Mouse (Mus musculus) midbrain, postnatal 0 days (tissue): Measurements from ENCODE around the gene Mrps34. TPM values are rescaled to one million over a fixed set of nuclear protein-coding genes. Genes with fewer than 3 reads are reported as not detected.

Experiments
- ATAC-seq: fragments of 200-750 bp; cut with Nextera tagmentation; 2 replicates; pipeline ENCODE4 v1.8.0; 2017; ENCODE audit warnings: moderate number of reproducible peaks, mild to moderate bottlenecking, moderate TSS enrichment, moderate library complexity; ENCODE audit not compliant: low FRiP score
- DNase-seq: peaks from one replicate; pipeline ENCODE4 v3.0.0-alpha.2; 2015; ENCODE audit warnings: low spot score
- H3K27ac ChIP-seq: fragments of 300-500 bp; sonication (generic); 2 replicates; pipeline ENCODE4 v1.5.1; 2014; ENCODE audit warnings: low read depth, mild to moderate bottlenecking, low read length, mixed read lengths
- H3K27me3 ChIP-seq: fragments of 300-500 bp; sonication (generic); 2 replicates; pipeline ENCODE4 v1.6.1; 2014; ENCODE audit warnings: low read length, control low read depth, mixed read lengths; ENCODE audit not compliant: insufficient read depth
- H3K36me3 ChIP-seq: fragments of 300-500 bp; sonication (generic); 2 replicates; pipeline ENCODE4 v1.6.1; 2014; ENCODE audit warnings: low read length, control low read depth, mixed read lengths; ENCODE audit not compliant: insufficient read depth
- H3K4me1 ChIP-seq: fragments of 300-500 bp; sonication (generic); 2 replicates; pipeline ENCODE4 v1.6.1; 2014; ENCODE audit warnings: mild to moderate bottlenecking, control low read depth, antibody characterized with exemption, low read length, mixed read lengths; ENCODE audit not compliant: insufficient read depth
- H3K4me2 ChIP-seq: fragments of 300-500 bp; sonication (generic); 2 replicates; pipeline ENCODE4 v1.6.1; 2014; ENCODE audit warnings: low read depth, mild to moderate bottlenecking, low read length, mixed read lengths; ENCODE audit not compliant: poor library complexity, severe bottlenecking
- H3K4me3 ChIP-seq: fragments of 300-500 bp; sonication (generic); 2 replicates; pipeline ENCODE4 v1.5.1; 2014; ENCODE audit warnings: low read depth, mild to moderate bottlenecking, low read length, moderate library complexity
- H3K9ac ChIP-seq: fragments of 300-500 bp; sonication (generic); replicated peaks from 2 replicates; pipeline ENCODE4 v1.6.1; 2014; ENCODE audit warnings: mild to moderate bottlenecking, low read length, moderate library complexity, mixed read lengths; ENCODE audit not compliant: poor library complexity, severe bottlenecking
- H3K9me3 ChIP-seq: fragments of 300-500 bp; sonication (generic); 2 replicates; pipeline ENCODE4 v1.6.1; 2016; ENCODE audit warnings: low read length, control low read depth
- CTCF ChIP-seq: IDR thresholded peaks from 2 replicates; pipeline ENCODE4 v1.5.1; 2016; ENCODE audit warnings: antibody characterized with exemption, mild to moderate bottlenecking
- WGBS: fragments of 180-500 bp; shearing (Covaris S2); extraction: QIAGEN DNeasy Blood & Tissue Kit; methylation state at CpG from one replicate; pipeline ENCODE4 v1.1.7; 2014; 5-methylcytosine and 5-hydroxymethylcytosine counted together
- polyA plus RNA-seq: library from polyadenylated mRNA; unstranded; fragments of >200 nt; fragmentation: Nextera tagmentation; extraction: Ambion mirVana; gene quantifications from 2 replicates; pipeline ENCODE4 v1.2.1, GENCODE M21; 2015
- total RNA-seq: library from RNA; depleted of rRNA; stranded (reverse); fragments of >200 nt; gene quantifications from 2 replicates; pipeline ENCODE4 v1.2.3, GENCODE M21; 2014

Gene Mrps34
- total and polyA plus RNA-seq, 2 experiments from 2014 or later: 43.8 to 128 TPM

DNA sequence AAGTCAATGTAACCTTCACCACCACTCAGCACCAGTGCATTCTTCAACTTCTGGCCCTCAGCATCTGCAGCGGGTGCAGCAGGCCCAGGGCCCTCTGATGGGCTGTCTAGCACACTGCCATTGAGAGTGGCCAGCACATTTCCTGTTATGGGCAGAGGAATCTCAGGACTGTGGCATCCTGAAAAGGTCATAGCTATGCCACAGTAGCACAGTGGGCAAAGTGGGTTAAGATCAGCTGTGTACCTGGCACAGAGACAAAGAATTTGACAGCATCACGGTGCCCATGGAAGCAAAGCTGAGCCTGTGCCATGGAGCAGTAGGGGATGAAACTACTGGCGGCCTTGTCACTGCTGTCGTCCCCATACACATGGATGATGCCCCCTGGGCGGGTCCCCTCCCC lies 4.2 kb downstream of the Mrps34 start:
- Histone ChIP-seq H3K9me3 (no peaks in the 10 kb centered on the region), H3K9ac (no peak overlapping the region), H3K36me3 (peaks cover 60% of the 10 kb centered on the region), H3K4me2 (no peak overlapping the region), H3K27me3 (no peaks in the 10 kb centered on the region), H3K4me3 (no peak overlapping the region), H3K4me1 (peaks cover 14% of the 10 kb centered on the region), H3K27ac (no peak overlapping the region)
- TF ChIP-seq CTCF: no peak
- ATAC-seq: no peak
- no peak for DNase-seq
- 79% methylated on average over 5 of the region's 5 CpGs for WGBS

GRCm38 (mm10) chr17:24900014-24900413 lies 5.1 kb downstream of the Mrps34 start:
- no peak overlapping the region for H3K4me2 ChIP-seq
- no peaks in the 10 kb centered on the region for H3K9me3 ChIP-seq
- H3K36me3 ChIP-seq: peaks cover 68% of the 10 kb centered on the region
- H3K27ac ChIP-seq: no peak overlapping the region
- 94% methylated on average over 6 of the region's 6 CpGs for WGBS
- no peak overlapping the region for H3K4me3 ChIP-seq
- no peak for TF ChIP-seq CTCF
- H3K27me3 ChIP-seq: no peaks in the 10 kb centered on the region
- no peak for ATAC-seq
- no peak for DNase-seq
- no peak overlapping the region for H3K9ac ChIP-seq
- H3K4me1 ChIP-seq: peaks cover 14% of the 10 kb centered on the region

DNA sequence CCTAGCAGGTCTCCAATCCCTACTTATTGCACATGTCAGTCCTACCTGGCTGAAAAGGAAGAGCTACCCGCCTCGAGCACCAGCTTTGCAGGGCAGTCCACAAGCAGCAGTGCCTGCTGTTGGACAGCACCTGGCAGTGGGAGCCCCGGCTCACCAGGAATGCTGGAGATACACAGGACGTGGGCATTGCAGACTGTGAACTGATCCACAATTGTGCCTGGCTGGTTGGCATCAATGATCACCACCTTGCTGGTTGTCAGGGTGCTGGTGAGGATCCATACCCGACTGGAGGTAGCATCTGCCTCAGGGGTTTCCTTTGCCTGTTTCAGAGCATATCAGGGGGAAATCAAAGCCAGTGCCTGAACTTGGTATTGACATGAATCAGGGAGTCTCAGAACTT lies 7.2 kb downstream of the Mrps34 start:
- H3K4me3 ChIP-seq: no peak overlapping the region
- ATAC-seq (no peak), DNase-seq (no peak)
- TF ChIP-seq CTCF: no peak
- no peak overlapping the region for H3K4me2 ChIP-seq
- no peaks in the 10 kb centered on the region for H3K27me3 ChIP-seq
- peaks cover 7% of the 10 kb centered on the region for H3K4me1 ChIP-seq
- H3K27ac ChIP-seq: no peak overlapping the region
- H3K36me3 ChIP-seq: peaks cover 89% of the 10 kb centered on the region
- WGBS: 94% methylated on average over 5 of the region's 5 CpGs
- H3K9ac ChIP-seq: no peak overlapping the region
- H3K9me3 ChIP-seq: no peaks in the 10 kb centered on the region

GRCm38 (mm10) chr17:24902671-24903474 lies 8.0 kb downstream of the Mrps34 start:
- WGBS: 68% methylated on average over 9 of the region's 9 CpGs
- no peak for ATAC-seq
- H3K9me3 ChIP-seq: no peaks in the 10 kb centered on the region

GRCm38 (mm10) chr17:24903767-24904166 lies 8.9 kb downstream of the Mrps34 start:
- Histone ChIP-seq H3K27me3 (no peaks in the 10 kb centered on the region), H3K9me3 (no peaks in the 10 kb centered on the region), H3K4me2 (no peak overlapping the region), H3K4me3 (no peak overlapping the region), H3K36me3 (peaks cover 99% of the 10 kb centered on the region), H3K27ac (no peak overlapping the region), H3K4me1 (no peaks in the 10 kb centered on the region), H3K9ac (no peak overlapping the region)
- WGBS: 90% methylated on average over 9 of the region's 9 CpGs
- ATAC-seq: no peak
- no peak for DNase-seq
- no peak for TF ChIP-seq CTCF

More at GRCm38 (mm10) chr17:24902671-24903474, 8.0 kb downstream of the Mrps34 start:
- Histone ChIP-seq H3K9ac (no peak overlapping the region), H3K4me1 (no peaks in the 10 kb centered on the region), H3K4me3 (no peak overlapping the region), H3K27me3 (no peaks in the 10 kb centered on the region), H3K27ac (no peak overlapping the region), H3K36me3 (peaks cover 97% of the 10 kb centered on the region), H3K4me2 (no peak overlapping the region)
- no peak for DNase-seq
- peak; percentile 54 for TF ChIP-seq CTCF

DNA sequence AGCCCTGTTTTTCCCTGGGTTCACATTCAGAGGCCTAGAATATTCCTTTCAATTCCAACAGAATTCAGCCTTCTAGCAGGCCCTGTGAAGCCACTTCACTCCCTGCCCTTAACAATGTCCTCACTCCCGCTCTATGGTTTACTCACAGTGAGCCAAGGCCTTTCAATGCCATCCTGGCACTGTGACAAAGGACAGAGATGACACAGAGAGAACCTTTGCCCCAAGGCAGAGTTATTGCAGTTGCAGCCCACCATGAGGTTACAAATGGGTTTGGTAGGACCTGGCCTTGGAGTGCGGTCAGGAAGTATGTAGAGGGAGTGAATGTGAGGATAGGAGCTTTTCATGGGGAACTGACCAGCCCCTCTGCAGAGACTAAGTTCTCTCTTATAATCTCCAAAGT lies 12.7 kb downstream of the Mrps34 start:
- H3K9me3 ChIP-seq: no peaks in the 10 kb centered on the region
- DNase-seq (no peak), ATAC-seq (no peak)
- H3K36me3 ChIP-seq: peaks cover 93% of the 10 kb centered on the region
- no peaks in the 10 kb centered on the region for H3K27me3 ChIP-seq
- H3K27ac ChIP-seq: no peak overlapping the region
- no peak overlapping the region for H3K4me3 ChIP-seq
- 98% methylated on average over 2 of the region's 2 CpGs for WGBS
- no peak for TF ChIP-seq CTCF
- no peak overlapping the region for H3K4me2 ChIP-seq
- H3K9ac ChIP-seq: no peak overlapping the region
- no peaks in the 10 kb centered on the region for H3K4me1 ChIP-seq
